Mouse (Mus musculus): Measurements from ENCODE around the gene Rassf1. TPM values are rescaled to one million over a fixed set of nuclear protein-coding genes. Genes with fewer than 3 reads are reported as not detected.

Rassf1 gene
- polyA plus RNA-seq, 1 experiment from 2014 or later = 47.7 TPM

GRCm38 (mm10) chr9:107586974-107587832 lies 35.8 kb downstream of the Rassf1 start, which contains the start of gene Ifrd2:
Gene Ifrd2, plus strand, starts transcription at chr9:107587642.
- Histone ChIP-seq H3K4me1 (ENCODE audit: control insufficient read depth in 2 of 2, insufficient read depth in 2 of 2, low read length in 2 of 2) (peaks cover 23 to 30% of the 10 kb centered on the region in 2 experiments), H3K27me3 (ENCODE audit: control insufficient read depth, insufficient read depth, low read length) (no peaks in the 10 kb centered on the region), H3K36me3 (ENCODE audit: control insufficient read depth, insufficient read depth, low read length) (peaks cover 46% of the 10 kb centered on the region), H3K9ac (ENCODE audit: low read length) (peak within 1 kb of the TSS; percentile 79), H3K27ac (replicated peaks in 1 of 2; ENCODE audit: control insufficient read depth in 1 of 2, insufficient read depth in 1 of 2, low read depth in 2 of 2, low read length in 2 of 2) (peak within 1 kb of the TSS; percentile 17 to 64; a peak in 3 of 4 replicates), H3K4me2 (ENCODE audit: low read length) (peak within 1 kb of the TSS; percentile 94), H3K4me3 (ENCODE audit: control insufficient read depth in 1 of 2, insufficient read depth in 1 of 2, low read depth in 1 of 2, low read length in 2 of 2) (peak within 1 kb of the TSS; percentile 64 to 70), H3K9me3 (ENCODE audit: control insufficient read depth, low read length) (no peaks in the 10 kb centered on the region)
- peak; percentile 97 for ATAC-seq (ENCODE audit: insufficient number of reproducible peaks, insufficient read depth, low FRiP score, low read depth)
- WGBS = 11% methylated on average over 46 of the region's 46 CpGs

- Histone ChIP-seq H3K9me3 (ENCODE audit: control insufficient read depth, low read length) (no peaks in the 10 kb centered on the region), H3K27me3 (ENCODE audit: control insufficient read depth, insufficient read depth, low read length) (no peaks in the 10 kb centered on the region), H3K9ac (ENCODE audit: low read length) (peak overlapping the region; percentile 79), H3K4me1 (ENCODE audit: control insufficient read depth in 2 of 2, insufficient read depth in 2 of 2, low read length in 2 of 2) (peaks cover 24 to 38% of the 10 kb centered on the region in 2 experiments), H3K4me3 (ENCODE audit: control insufficient read depth in 1 of 2, insufficient read depth in 1 of 2, low read depth in 1 of 2, low read length in 2 of 2) (peak overlapping the region; percentile 64 to 70), H3K36me3 (ENCODE audit: control insufficient read depth, insufficient read depth, low read length) (peaks cover 48% of the 10 kb centered on the region), H3K27ac (replicated peaks in 1 of 2; ENCODE audit: control insufficient read depth in 1 of 2, insufficient read depth in 1 of 2, low read depth in 2 of 2, low read length in 2 of 2) (peak overlapping the region; percentile 17 to 64; a peak in 3 of 4 replicates), H3K4me2 (ENCODE audit: low read length) (peak overlapping the region; percentile 94)
- under 1% methylated on average over 33 of the region's 33 CpGs for WGBS
- ATAC-seq (ENCODE audit: insufficient number of reproducible peaks, insufficient read depth, low FRiP score, low read depth) = no peak; the same call in 1 of the 2 replicates
Measured at GRCm38 (mm10) chr9:107587833-107588639, 36.7 kb downstream of the Rassf1 start.

- Histone ChIP-seq H3K9ac (ENCODE audit: low read length) (peak overlapping the region; percentile 5; the same call in 1 of the 2 replicates), H3K4me2 (ENCODE audit: low read length) (peak overlapping the region; percentile 94; the same call in 1 of the 2 replicates), H3K27ac (replicated peaks in 1 of 2; ENCODE audit: control insufficient read depth in 1 of 2, insufficient read depth in 1 of 2, low read depth in 2 of 2, low read length in 2 of 2) (peak overlapping the region; percentile 40 to 57; a peak in 3 of 4 replicates), H3K4me3 (ENCODE audit: control insufficient read depth in 1 of 2, insufficient read depth in 1 of 2, low read depth in 1 of 2, low read length in 2 of 2) (no peak overlapping the region), H3K9me3 (ENCODE audit: control insufficient read depth, low read length) (no peaks in the 10 kb centered on the region), H3K36me3 (ENCODE audit: control insufficient read depth, insufficient read depth, low read length) (peaks cover 54% of the 10 kb centered on the region), H3K27me3 (ENCODE audit: control insufficient read depth, insufficient read depth, low read length) (no peaks in the 10 kb centered on the region), H3K4me1 (ENCODE audit: control insufficient read depth in 2 of 2, insufficient read depth in 2 of 2, low read length in 2 of 2) (peaks cover 33 to 48% of the 10 kb centered on the region in 2 experiments)
- ATAC-seq (ENCODE audit: insufficient number of reproducible peaks, insufficient read depth, low FRiP score, low read depth) = no peak
- WGBS = 55% methylated on average over 25 of the region's 25 CpGs
Measured at GRCm38 (mm10) chr9:107590058-107590772, 38.9 kb downstream of the Rassf1 start.

GRCm38 (mm10) chr9:107590773-107591060 lies 39.4 kb downstream of the Rassf1 start:
- WGBS = 94% methylated on average over 6 of the region's 6 CpGs

DNA sequence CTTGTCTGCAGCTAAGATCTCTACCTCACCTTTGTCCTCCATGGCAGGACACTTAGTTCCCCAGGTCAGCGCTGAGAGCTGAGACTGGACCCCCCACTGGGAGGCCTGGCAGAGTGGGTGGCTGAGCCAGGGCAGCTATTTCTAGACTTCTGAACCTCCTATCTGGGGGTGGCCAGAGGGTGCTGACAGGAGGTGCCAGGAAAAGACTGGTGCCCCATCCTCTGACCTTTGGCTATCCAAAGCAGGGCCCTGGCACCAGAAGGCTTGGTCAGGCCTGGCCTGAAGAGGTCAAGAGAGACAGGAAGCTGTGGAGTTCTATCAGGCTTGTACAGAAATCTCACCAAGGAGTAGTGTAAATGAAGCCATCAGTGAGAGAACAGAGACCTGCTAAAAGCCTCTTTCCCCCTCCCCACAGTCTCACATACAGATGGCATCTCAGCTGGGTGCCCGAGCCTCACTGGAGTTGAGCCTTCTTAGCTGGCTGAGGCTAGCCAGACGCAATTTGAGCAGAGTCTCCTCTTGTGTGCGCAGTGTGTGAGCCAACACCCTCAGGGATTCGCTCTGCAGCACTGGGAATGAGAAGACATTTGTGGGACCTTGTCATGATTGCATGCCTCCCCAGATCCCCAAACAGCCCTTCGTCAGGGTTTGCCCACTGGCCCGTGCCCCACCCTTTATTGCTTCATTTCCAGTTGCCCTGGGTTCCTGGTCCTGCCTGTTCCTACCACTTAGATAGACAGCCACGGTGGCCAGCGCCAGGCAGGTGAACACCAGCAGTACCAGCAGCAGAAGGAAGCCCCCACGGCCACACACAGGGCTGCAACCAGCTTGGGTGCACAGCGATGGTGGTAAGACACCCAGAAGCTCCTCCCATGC lies 42.0 kb downstream of the Rassf1 start:
- Histone ChIP-seq H3K9ac (ENCODE audit: low read length) (peak overlapping the region; percentile 44; the same call in 1 of the 2 replicates), H3K36me3 (ENCODE audit: control insufficient read depth, insufficient read depth, low read length) (peaks cover 60% of the 10 kb centered on the region), H3K4me2 (ENCODE audit: low read length) (peak overlapping the region; percentile 36; the same call in 1 of the 2 replicates), H3K9me3 (ENCODE audit: control insufficient read depth, low read length) (no peaks in the 10 kb centered on the region), H3K27ac (replicated peaks in 1 of 2; ENCODE audit: control insufficient read depth in 1 of 2, insufficient read depth in 1 of 2, low read depth in 2 of 2, low read length in 2 of 2) (peak overlapping the region; percentile 39 to 43; a peak in 3 of 4 replicates), H3K4me1 (ENCODE audit: control insufficient read depth in 2 of 2, insufficient read depth in 2 of 2, low read length in 2 of 2) (peaks cover 43 to 55% of the 10 kb centered on the region in 2 experiments), H3K27me3 (ENCODE audit: control insufficient read depth, insufficient read depth, low read length) (no peaks in the 10 kb centered on the region), H3K4me3 (ENCODE audit: control insufficient read depth in 1 of 2, insufficient read depth in 1 of 2, low read depth in 1 of 2, low read length in 2 of 2) (no peak overlapping the region)
- no peak for ATAC-seq (ENCODE audit: insufficient number of reproducible peaks, insufficient read depth, low FRiP score, low read depth)
- WGBS = 67% methylated on average over 11 of the region's 11 CpGs

More at GRCm38 (mm10) chr9:107590773-107591060, 39.4 kb downstream of the Rassf1 start:
- peak overlapping the region in 1 of 2 experiments; percentile 57; a peak in 1 of 4 replicates for H3K27ac ChIP-seq (replicated peaks in 1 of 2; ENCODE audit: control insufficient read depth in 1 of 2, insufficient read depth in 1 of 2, low read depth in 2 of 2, low read length in 2 of 2)
- H3K4me2 ChIP-seq (ENCODE audit: low read length) = no peak overlapping the region
- no peaks in the 10 kb centered on the region for H3K27me3 ChIP-seq (ENCODE audit: control insufficient read depth, insufficient read depth, low read length)
- H3K9ac ChIP-seq (ENCODE audit: low read length) = no peak overlapping the region
- no peaks in the 10 kb centered on the region for H3K9me3 ChIP-seq (ENCODE audit: control insufficient read depth, low read length)
- peaks cover 58% of the 10 kb centered on the region for H3K36me3 ChIP-seq (ENCODE audit: control insufficient read depth, insufficient read depth, low read length)
- no peak overlapping the region for H3K4me3 ChIP-seq (ENCODE audit: control insufficient read depth in 1 of 2, insufficient read depth in 1 of 2, low read depth in 1 of 2, low read length in 2 of 2)
- H3K4me1 ChIP-seq (ENCODE audit: control insufficient read depth in 2 of 2, insufficient read depth in 2 of 2, low read length in 2 of 2) = peaks cover 33 to 48% of the 10 kb centered on the region in 2 experiments
- ATAC-seq (ENCODE audit: insufficient number of reproducible peaks, insufficient read depth, low FRiP score, low read depth) = no peak

- Histone ChIP-seq H3K27ac (replicated peaks in 1 of 2; ENCODE audit: control insufficient read depth in 1 of 2, insufficient read depth in 1 of 2, low read depth in 2 of 2, low read length in 2 of 2) (no peak overlapping the region), H3K9ac (ENCODE audit: low read length) (no peak overlapping the region), H3K4me1 (ENCODE audit: control insufficient read depth in 2 of 2, insufficient read depth in 2 of 2, low read length in 2 of 2) (peaks cover 34 to 44% of the 10 kb centered on the region in 2 experiments), H3K9me3 (ENCODE audit: control insufficient read depth, low read length) (no peaks in the 10 kb centered on the region), H3K4me2 (ENCODE audit: low read length) (no peak overlapping the region), H3K36me3 (ENCODE audit: control insufficient read depth, insufficient read depth, low read length) (peaks cover 58% of the 10 kb centered on the region), H3K4me3 (ENCODE audit: control insufficient read depth in 1 of 2, insufficient read depth in 1 of 2, low read depth in 1 of 2, low read length in 2 of 2) (no peak overlapping the region), H3K27me3 (ENCODE audit: control insufficient read depth, insufficient read depth, low read length) (no peaks in the 10 kb centered on the region)
- 79% methylated on average over 8 of the region's 8 CpGs for WGBS
- ATAC-seq (ENCODE audit: insufficient number of reproducible peaks, insufficient read depth, low FRiP score, low read depth) = no peak
Measured at GRCm38 (mm10) chr9:107594281-107595062, 43.1 kb downstream of the Rassf1 start.

Measured in heart, embryonic 14.5 days (tissue).